Mouse (Mus musculus): ENCODE data around the gene Vps13c. TPM values are rescaled to one million over a fixed set of nuclear protein-coding genes. Genes with fewer than 3 reads are reported as not detected.

Vps13c gene
- polyA plus RNA-seq, 1 experiment from 2014 or later: 7.4 TPM

GRCm38 (mm10) chr9:67867411-67867810 lies 27.2 kb downstream of the Vps13c start:
- Histone ChIP-seq H3K4me1 (peaks cover 3% of the 10 kb centered on the region; the same call in 1 of the 2 replicates), H3K9me3 (no peaks in the 10 kb centered on the region), H3K9ac (no peak overlapping the region), H3K27ac (no peak overlapping the region), H3K36me3 (replicated peaks) (no peaks in the 10 kb centered on the region), H3K4me3 (replicated peaks) (no peak overlapping the region), H3K4me2 (no peak overlapping the region), H3K27me3 (no peaks in the 10 kb centered on the region)
- no peak for ATAC-seq (ENCODE audit: low FRiP score)
- 71% methylated on average over 6 of the region's 6 CpGs for WGBS

DNA sequence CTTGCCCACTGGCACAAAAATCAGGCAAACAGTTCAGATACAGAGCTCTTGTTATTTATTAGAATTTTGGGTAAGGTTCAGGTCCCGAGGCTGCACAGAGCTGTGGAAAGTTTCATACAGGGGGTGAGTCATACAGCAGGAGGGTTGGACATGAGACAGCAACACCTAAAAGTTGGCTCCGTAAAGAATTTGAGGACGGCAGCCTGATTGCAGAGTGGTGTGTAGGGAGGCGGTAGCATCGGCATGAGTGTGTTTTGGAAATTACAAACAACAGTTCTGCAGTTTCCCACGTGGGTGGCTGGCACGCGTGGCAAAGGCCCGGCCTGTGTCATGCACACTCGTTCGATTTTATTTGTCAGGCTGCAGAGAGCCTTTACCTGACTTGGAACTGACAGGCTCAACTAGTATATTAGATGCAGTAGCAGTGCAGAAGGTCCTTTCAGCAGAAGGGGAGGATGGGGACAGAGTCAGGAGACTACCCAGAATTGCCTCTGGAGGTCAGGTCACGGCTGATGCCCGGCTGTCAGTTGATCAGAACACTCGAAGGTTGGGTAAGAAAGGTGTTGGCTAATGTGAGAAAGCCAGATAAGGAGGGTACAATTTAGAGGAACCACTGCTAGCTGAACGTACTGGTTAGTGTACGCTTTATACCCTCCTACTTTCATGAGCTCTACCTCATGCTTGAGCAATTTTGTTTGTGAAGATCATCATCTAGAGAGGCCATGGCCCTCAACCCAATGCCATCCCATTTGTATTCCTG lies 29.7 kb downstream of the Vps13c start:
- H3K4me3 ChIP-seq (replicated peaks): no peak overlapping the region
- WGBS: 90% methylated on average over 16 of the region's 16 CpGs
- no peaks in the 10 kb centered on the region for H3K4me1 ChIP-seq
- H3K9me3 ChIP-seq: no peaks in the 10 kb centered on the region
- no peak overlapping the region for H3K9ac ChIP-seq
- no peak overlapping the region for H3K4me2 ChIP-seq
- ATAC-seq (ENCODE audit: low FRiP score): no peak
- no peaks in the 10 kb centered on the region for H3K27me3 ChIP-seq
- H3K36me3 ChIP-seq (replicated peaks): no peaks in the 10 kb centered on the region; the same call in 1 of the 2 replicates
- H3K27ac ChIP-seq: no peak overlapping the region

GRCm38 (mm10) chr9:67874522-67875222 lies 34.5 kb downstream of the Vps13c start:
- Histone ChIP-seq H3K27ac (no peak overlapping the region), H3K9ac (no peak overlapping the region), H3K4me1 (no peaks in the 10 kb centered on the region), H3K4me2 (no peak overlapping the region), H3K27me3 (no peaks in the 10 kb centered on the region), H3K9me3 (no peaks in the 10 kb centered on the region), H3K36me3 (replicated peaks) (no peaks in the 10 kb centered on the region; the same call in none of the 2 replicates), H3K4me3 (replicated peaks) (no peak overlapping the region)
- no peak for ATAC-seq (ENCODE audit: low FRiP score)
- WGBS: 79% methylated on average over 7 of the region's 7 CpGs

GRCm38 (mm10) chr9:67875337-67875736 lies 35.1 kb downstream of the Vps13c start:
- no peaks in the 10 kb centered on the region for H3K9me3 ChIP-seq
- no peak overlapping the region for H3K4me2 ChIP-seq
- H3K36me3 ChIP-seq (replicated peaks): no peaks in the 10 kb centered on the region; the same call in none of the 2 replicates
- WGBS: 53% methylated on average over 2 of the region's 2 CpGs
- no peak overlapping the region for H3K9ac ChIP-seq
- no peak overlapping the region for H3K27ac ChIP-seq
- H3K4me3 ChIP-seq (replicated peaks): no peak overlapping the region
- no peaks in the 10 kb centered on the region for H3K27me3 ChIP-seq
- no peaks in the 10 kb centered on the region for H3K4me1 ChIP-seq
- ATAC-seq (ENCODE audit: low FRiP score): no peak

GRCm38 (mm10) chr9:67877081-67877718 lies 37.0 kb downstream of the Vps13c start:
- Histone ChIP-seq H3K4me1 (no peaks in the 10 kb centered on the region), H3K9ac (no peak overlapping the region), H3K4me3 (replicated peaks) (no peak overlapping the region), H3K36me3 (replicated peaks) (no peaks in the 10 kb centered on the region; the same call in none of the 2 replicates), H3K4me2 (no peak overlapping the region), H3K27me3 (no peaks in the 10 kb centered on the region), H3K9me3 (no peaks in the 10 kb centered on the region), H3K27ac (no peak overlapping the region)
- no peak for ATAC-seq (ENCODE audit: low FRiP score)
- WGBS: 85% methylated on average over 14 of the region's 14 CpGs

GRCm38 (mm10) chr9:67878197-67878769 lies 38.1 kb downstream of the Vps13c start:
- Histone ChIP-seq H3K4me3 (replicated peaks) (no peak overlapping the region), H3K9me3 (no peaks in the 10 kb centered on the region), H3K4me1 (no peaks in the 10 kb centered on the region), H3K9ac (no peak overlapping the region), H3K4me2 (no peak overlapping the region), H3K27ac (no peak overlapping the region), H3K36me3 (replicated peaks) (no peaks in the 10 kb centered on the region; the same call in 1 of the 2 replicates), H3K27me3 (no peaks in the 10 kb centered on the region)
- no peak for ATAC-seq (ENCODE audit: low FRiP score)
- 96% methylated on average over 11 of the region's 11 CpGs for WGBS

GRCm38 (mm10) chr9:67883349-67883984 lies 43.3 kb downstream of the Vps13c start:
- H3K36me3 ChIP-seq (replicated peaks): peaks cover 12% of the 10 kb centered on the region; the same call in 1 of the 2 replicates
- H3K4me1 ChIP-seq: no peaks in the 10 kb centered on the region
- no peaks in the 10 kb centered on the region for H3K9me3 ChIP-seq
- 73% methylated on average over 13 of the region's 13 CpGs for WGBS
- H3K4me3 ChIP-seq (replicated peaks): no peak overlapping the region
- no peak overlapping the region for H3K27ac ChIP-seq
- no peak overlapping the region for H3K9ac ChIP-seq
- ATAC-seq (ENCODE audit: low FRiP score): no peak
- H3K4me2 ChIP-seq: no peak overlapping the region
- no peaks in the 10 kb centered on the region for H3K27me3 ChIP-seq

- Histone ChIP-seq H3K9ac (no peak overlapping the region), H3K4me2 (no peak overlapping the region), H3K4me1 (no peaks in the 10 kb centered on the region), H3K27me3 (no peaks in the 10 kb centered on the region), H3K36me3 (replicated peaks) (peaks cover 12% of the 10 kb centered on the region; the same call in 1 of the 2 replicates), H3K27ac (no peak overlapping the region), H3K9me3 (no peaks in the 10 kb centered on the region), H3K4me3 (replicated peaks) (no peak overlapping the region)
- no peak for ATAC-seq (ENCODE audit: low FRiP score)
- WGBS: 89% methylated on average over 3 of the region's 3 CpGs
Observed at GRCm38 (mm10) chr9:67884095-67884494, 43.9 kb downstream of the Vps13c start.

DNA sequence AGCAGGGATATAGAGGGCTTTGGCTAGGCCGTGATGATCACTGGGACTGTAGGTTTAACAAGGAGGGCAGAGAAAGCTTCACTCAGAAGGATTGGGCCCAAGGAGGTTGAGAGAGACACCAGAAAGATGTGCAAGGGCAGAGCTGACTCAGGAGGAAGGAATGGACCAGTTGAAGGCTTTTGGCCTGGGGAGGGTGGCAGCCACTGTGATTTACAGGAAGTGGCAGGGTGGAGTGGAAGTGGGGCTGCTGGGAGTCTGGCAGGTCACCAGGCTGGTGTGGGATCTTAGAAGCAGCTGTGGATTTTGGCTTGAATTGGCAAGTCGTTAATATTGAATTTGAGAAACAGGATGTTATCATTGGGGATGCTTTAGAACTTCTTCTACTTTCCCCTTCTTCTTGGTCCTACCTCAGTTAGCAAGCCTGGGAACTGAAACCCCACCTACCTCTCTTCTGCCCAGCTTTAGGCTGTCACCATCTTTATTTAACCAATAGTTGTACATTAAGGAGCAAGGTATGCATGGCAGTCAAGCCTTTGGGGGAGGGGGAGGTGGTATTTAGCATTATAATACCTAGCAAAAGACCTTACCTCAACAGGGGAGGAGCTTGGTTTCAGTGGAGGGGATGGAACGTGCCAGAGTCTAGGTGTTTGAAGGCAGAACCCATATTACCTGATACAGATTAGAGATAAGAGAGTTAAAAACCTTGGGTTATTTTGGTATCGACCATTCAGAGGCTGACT lies 47.0 kb downstream of the Vps13c start:
- Histone ChIP-seq H3K4me3 (replicated peaks) (no peak overlapping the region), H3K4me2 (no peak overlapping the region), H3K9me3 (no peaks in the 10 kb centered on the region), H3K27me3 (no peaks in the 10 kb centered on the region), H3K36me3 (replicated peaks) (peaks cover 12% of the 10 kb centered on the region; the same call in 1 of the 2 replicates), H3K4me1 (no peaks in the 10 kb centered on the region), H3K27ac (no peak overlapping the region), H3K9ac (no peak overlapping the region)
- 79% methylated on average over 4 of the region's 4 CpGs for WGBS
- ATAC-seq (ENCODE audit: low FRiP score): no peak

GRCm38 (mm10) chr9:67893474-67893873 lies 53.3 kb downstream of the Vps13c start:
- no peaks in the 10 kb centered on the region for H3K27me3 ChIP-seq
- peaks cover 19% of the 10 kb centered on the region; the same call in 1 of the 2 replicates for H3K36me3 ChIP-seq (replicated peaks)
- no peak overlapping the region for H3K9ac ChIP-seq
- ATAC-seq (ENCODE audit: low FRiP score): no peak
- no peak overlapping the region for H3K4me3 ChIP-seq (replicated peaks)
- no peak overlapping the region for H3K27ac ChIP-seq
- no peak overlapping the region for H3K4me2 ChIP-seq
- WGBS: 100% methylated on average over 1 of the region's 1 CpGs
- H3K9me3 ChIP-seq: no peaks in the 10 kb centered on the region
- H3K4me1 ChIP-seq: peaks cover 9% of the 10 kb centered on the region; the same call in 1 of the 2 replicates

DNA sequence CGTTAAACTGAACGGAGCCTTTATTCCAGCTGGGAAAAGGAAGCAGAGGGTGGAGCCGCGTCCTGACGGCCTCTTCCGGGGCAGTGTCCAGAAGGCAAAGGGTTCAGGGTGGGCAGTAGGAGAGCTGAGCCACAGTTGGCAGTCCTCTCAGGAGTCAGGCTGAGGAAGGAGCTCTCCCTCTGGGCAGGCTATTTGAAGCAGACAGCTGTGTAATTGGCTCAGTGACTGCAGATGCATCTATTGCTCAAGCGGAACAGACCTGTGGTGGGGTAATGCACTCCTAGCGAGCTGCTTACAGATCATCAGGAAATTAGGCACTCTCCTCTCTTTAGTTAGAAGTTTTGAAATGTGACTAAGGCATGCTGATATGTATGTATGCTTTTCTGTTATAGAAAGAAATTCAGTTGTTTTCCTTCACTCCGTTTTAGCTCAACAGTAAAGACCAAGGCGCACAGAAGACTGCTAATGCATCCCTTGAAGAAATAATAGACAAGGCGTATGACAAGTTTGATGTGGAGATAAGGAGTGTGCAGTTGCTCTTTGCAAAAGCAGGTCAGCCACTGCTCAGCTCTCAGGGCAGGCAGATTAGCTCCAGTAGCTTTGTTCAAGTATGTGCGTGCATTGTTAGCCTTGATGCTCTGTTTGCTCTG lies 56.6 kb downstream of the Vps13c start:
- 65% methylated on average over 12 of the region's 12 CpGs for WGBS
- Histone ChIP-seq H3K27ac (no peak overlapping the region), H3K9ac (no peak overlapping the region), H3K9me3 (no peaks in the 10 kb centered on the region), H3K4me3 (replicated peaks) (no peak overlapping the region), H3K4me2 (no peak overlapping the region), H3K4me1 (peaks cover 9% of the 10 kb centered on the region; the same call in 1 of the 2 replicates), H3K36me3 (replicated peaks) (peaks cover 19% of the 10 kb centered on the region; the same call in 1 of the 2 replicates), H3K27me3 (no peaks in the 10 kb centered on the region)
- no peak for ATAC-seq (ENCODE audit: low FRiP score)

Data from forebrain, embryonic 12.5 days (tissue).